Mouse (Mus musculus) kidney, embryonic 14.5 days (tissue): ENCODE results near the gene Ppp1r1b. TPM values are rescaled to one million over a fixed set of nuclear protein-coding genes. Genes with fewer than 3 reads are reported as not detected.

Source experiments
- ATAC-seq: fragments of 200-750 bp; cut with Nextera tagmentation; 2 replicates; pipeline ENCODE4 v1.8.0; 2017; ENCODE audit warnings: moderate number of reproducible peaks, mild to moderate bottlenecking, moderate TSS enrichment, moderate library complexity; ENCODE audit not compliant: low FRiP score, low TSS enrichment
- H3K27ac ChIP-seq: fragments of 300-500 bp; sonication (generic); 2 replicates; pipeline ENCODE4 v1.5.1; 2014; ENCODE audit warnings: low read depth, mild to moderate bottlenecking, low read length, moderate library complexity, mixed read lengths
- H3K27me3 ChIP-seq: fragments of 300-500 bp; sonication (generic); 2 replicates; pipeline ENCODE4 v1.6.1; 2014; ENCODE audit warnings: mild to moderate bottlenecking, low read length; ENCODE audit not compliant: control insufficient read depth, insufficient read depth
- H3K36me3 ChIP-seq: fragments of 300-500 bp; sonication (generic); 2 replicates; pipeline ENCODE4 v1.6.1; 2014; ENCODE audit warnings: low read length, mixed read lengths; ENCODE audit not compliant: control insufficient read depth, insufficient read depth
- H3K4me1 ChIP-seq: fragments of 300-500 bp; sonication (generic); 2 replicates; pipeline ENCODE4 v1.6.1; 2014; ENCODE audit warnings: low read length, mixed read lengths; ENCODE audit not compliant: control insufficient read depth, insufficient read depth
- H3K4me2 ChIP-seq: fragments of 300-500 bp; sonication (generic); replicated peaks from 2 replicates; pipeline ENCODE4 v1.6.1; 2014; ENCODE audit warnings: low read depth, mild to moderate bottlenecking, low read length
- H3K4me3 ChIP-seq: fragments of 300-500 bp; sonication (generic); 2 replicates; pipeline ENCODE4 v1.5.1; 2014; ENCODE audit warnings: mild to moderate bottlenecking, low read length
- H3K9ac ChIP-seq: fragments of 300-500 bp; sonication (generic); 2 replicates; pipeline ENCODE4 v1.6.1; 2014; ENCODE audit warnings: low read depth, mild to moderate bottlenecking, low read length, moderate library complexity
- H3K9me3 ChIP-seq: fragments of 300-500 bp; sonication (generic); 2 replicates; pipeline ENCODE4 v1.6.1; 2016; ENCODE audit warnings: low read length; ENCODE audit not compliant: control insufficient read depth
- WGBS: fragments of 180-500 bp; shearing (Covaris S2); extraction: QIAGEN DNeasy Blood & Tissue Kit; methylation state at CpG from one replicate; pipeline ENCODE4 v1.1.7; 2014; 5-methylcytosine and 5-hydroxymethylcytosine counted together
- polyA plus RNA-seq: library from polyadenylated mRNA; unstranded; fragments of >200 nt; fragmentation: Nextera tagmentation; extraction: Ambion mirVana; gene quantifications from 2 replicates; pipeline ENCODE4 v1.2.1, GENCODE M21; 2014

The Ppp1r1b gene
- polyA plus RNA-seq, 1 experiment from 2014 or later, result 1.7 TPM

DNA sequence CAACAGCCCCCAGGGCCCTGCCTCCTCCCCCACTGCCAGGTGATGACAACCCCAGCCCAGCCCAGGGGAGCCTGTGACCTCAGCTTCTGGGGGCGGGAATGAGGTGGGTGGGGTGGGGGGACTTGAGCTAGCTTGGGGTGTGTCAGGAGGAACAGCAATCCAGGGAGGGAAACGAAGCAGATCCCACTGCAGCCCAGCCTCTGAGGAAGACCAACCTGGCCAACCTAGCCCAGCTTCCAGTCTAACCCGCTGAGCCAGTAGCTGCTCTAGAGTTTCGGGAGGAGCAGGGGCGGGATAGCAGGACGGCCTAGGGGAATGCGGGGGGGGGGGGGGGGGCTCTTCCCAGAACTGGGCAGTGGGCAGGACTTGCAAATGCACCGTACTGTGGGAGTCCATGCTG lies 43.8 kb downstream of the Ppp1r1b start:
- H3K36me3 ChIP-seq, result 0 out of 2 replicates have a peak, but pooled peaks cover 2% of the 10 kb centered on the region
- H3K9me3 ChIP-seq, result no peaks in the 10 kb centered on the region
- H3K27ac ChIP-seq, result peak overlapping the region; percentile 48; the same call in 1 of the 2 replicates
- H3K9ac ChIP-seq, result no peak overlapping the region
- no peak overlapping the region for H3K4me3 ChIP-seq
- peaks cover 39% of the 10 kb centered on the region for H3K4me1 ChIP-seq
- ATAC-seq, result 0 out of 2 replicates have a peak, but pooled peaks have one; percentile 4
- no peak overlapping the region; the same call in 1 of the 2 replicates for H3K4me2 ChIP-seq
- H3K27me3 ChIP-seq, result peaks cover 12% of the 10 kb centered on the region; the same call in 1 of the 2 replicates
- 13% methylated on average over 8 of the region's 8 CpGs for WGBS

- Histone ChIP-seq H3K4me2 (no peak overlapping the region), H3K4me1 (peaks cover 38% of the 10 kb centered on the region), H3K36me3 (0 out of 2 replicates have a peak, but pooled peaks cover 2% of the 10 kb centered on the region), H3K4me3 (no peak overlapping the region), H3K9ac (0 out of 2 replicates have a peak overlapping the region, but pooled peaks have one; percentile 18), H3K9me3 (no peaks in the 10 kb centered on the region), H3K27me3 (peaks cover 6% of the 10 kb centered on the region; the same call in 1 of the 2 replicates), H3K27ac (peak overlapping the region; percentile 48)
- 57% methylated on average over 4 of the region's 4 CpGs for WGBS
- ATAC-seq, result no peak
Observed at GRCm38 (mm10) chr11:98392645-98393044, 44.4 kb downstream of the Ppp1r1b start.

- 76% methylated on average over 6 of the region's 6 CpGs for WGBS
- H3K27ac ChIP-seq, result peak overlapping the region; percentile 37; the same call in 1 of the 2 replicates
- no peaks in the 10 kb centered on the region for H3K27me3 ChIP-seq
- no peak overlapping the region for H3K4me3 ChIP-seq
- 0 out of 2 replicates have a peak overlapping the region, but pooled peaks have one; percentile 2 for H3K9ac ChIP-seq
- H3K9me3 ChIP-seq, result no peaks in the 10 kb centered on the region
- no peak for ATAC-seq
- no peak overlapping the region for H3K4me2 ChIP-seq
- peaks cover 36% of the 10 kb centered on the region for H3K4me1 ChIP-seq
- H3K36me3 ChIP-seq, result 0 out of 2 replicates have a peak, but pooled peaks cover 2% of the 10 kb centered on the region
Observed at GRCm38 (mm10) chr11:98393317-98393716, 45.1 kb downstream of the Ppp1r1b start.

DNA sequence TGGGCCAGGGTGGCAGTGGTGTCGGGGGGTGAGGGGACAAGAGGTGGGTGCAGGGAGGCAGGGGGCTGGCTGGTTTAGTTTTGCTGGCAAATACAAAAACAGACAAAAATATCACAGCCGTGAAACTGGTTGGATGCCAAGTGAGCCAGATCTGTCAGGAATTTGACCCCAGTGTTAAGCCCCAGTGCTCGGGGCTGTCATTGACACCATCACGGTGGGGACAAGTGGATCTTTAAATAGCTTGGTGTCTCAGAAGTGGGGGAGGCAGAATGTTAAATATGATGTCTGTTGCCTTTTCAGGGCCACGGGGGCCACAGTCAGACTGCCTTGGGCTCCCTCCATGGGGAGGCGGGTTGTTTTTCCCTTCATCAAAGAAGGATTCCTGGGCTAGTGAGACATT lies 46.1 kb downstream of the Ppp1r1b start:
- Histone ChIP-seq H3K9me3 (no peaks in the 10 kb centered on the region), H3K4me1 (peaks cover 36% of the 10 kb centered on the region), H3K27me3 (no peaks in the 10 kb centered on the region), H3K36me3 (0 out of 2 replicates have a peak, but pooled peaks cover 2% of the 10 kb centered on the region), H3K27ac (no peak overlapping the region), H3K4me2 (no peak overlapping the region), H3K4me3 (no peak overlapping the region), H3K9ac (no peak overlapping the region)
- 31% methylated on average over 6 of the region's 6 CpGs for WGBS
- no peak for ATAC-seq

DNA sequence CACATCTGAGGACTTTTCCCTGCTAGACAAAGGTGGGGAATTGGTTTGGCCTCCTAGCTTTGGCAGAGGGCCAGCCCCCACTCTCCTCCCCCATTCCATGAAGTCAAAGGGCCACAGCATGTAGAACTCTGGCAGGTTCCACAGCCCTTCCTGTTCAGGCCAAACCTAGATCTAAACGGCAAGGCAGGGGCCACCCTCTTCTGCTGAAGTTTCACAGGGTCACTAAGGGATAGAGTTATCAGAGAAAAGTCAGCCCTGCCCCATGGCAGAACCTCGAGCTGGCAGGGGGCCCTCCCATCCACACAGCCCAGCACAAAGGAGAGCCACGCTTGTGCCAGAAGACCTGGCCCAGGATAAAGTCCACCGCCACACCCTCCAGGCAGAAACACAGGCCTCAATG lies 46.8 kb downstream of the Ppp1r1b start:
- H3K27ac ChIP-seq, result peak overlapping the region; percentile 51

DNA sequence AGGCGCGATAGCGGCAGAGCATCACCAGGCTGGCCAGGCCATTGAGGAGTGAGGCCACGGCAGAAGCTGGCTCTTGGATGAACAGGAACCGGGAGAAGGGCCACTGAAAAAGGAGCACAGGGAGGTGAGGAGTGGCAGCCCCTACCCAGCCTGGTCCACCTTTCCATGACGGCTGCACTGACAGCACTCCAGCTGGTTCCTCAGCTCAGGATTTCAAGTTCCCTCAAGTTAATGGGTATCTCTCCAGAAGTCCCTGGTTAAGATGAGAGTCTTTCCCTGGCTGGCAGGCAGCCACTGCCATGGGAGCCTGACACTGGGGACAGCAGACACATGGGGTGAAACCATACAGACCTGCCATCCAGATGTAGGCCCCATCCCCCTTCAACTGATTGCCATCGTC lies 49.7 kb downstream of the Ppp1r1b start:
- WGBS, result 84% methylated on average over 7 of the region's 7 CpGs
- ATAC-seq, result no peak
- H3K27ac ChIP-seq, result no peak overlapping the region
- no peaks in the 10 kb centered on the region for H3K27me3 ChIP-seq
- peaks cover 33% of the 10 kb centered on the region for H3K4me1 ChIP-seq
- H3K4me2 ChIP-seq, result no peak overlapping the region
- H3K9me3 ChIP-seq, result no peaks in the 10 kb centered on the region
- no peak overlapping the region for H3K9ac ChIP-seq
- H3K36me3 ChIP-seq, result 0 out of 2 replicates have a peak, but pooled peaks cover 2% of the 10 kb centered on the region
- H3K4me3 ChIP-seq, result no peak overlapping the region

More for the DNA sequence above, 46.8 kb downstream of the Ppp1r1b start:
- peaks cover 40% of the 10 kb centered on the region for H3K4me1 ChIP-seq
- H3K4me3 ChIP-seq, result no peak overlapping the region
- H3K36me3 ChIP-seq, result 0 out of 2 replicates have a peak, but pooled peaks cover 2% of the 10 kb centered on the region
- no peak overlapping the region for H3K9ac ChIP-seq
- no peaks in the 10 kb centered on the region for H3K27me3 ChIP-seq
- 41% methylated on average over 4 of the region's 4 CpGs for WGBS
- no peak overlapping the region for H3K4me2 ChIP-seq
- no peak for ATAC-seq
- H3K9me3 ChIP-seq, result no peaks in the 10 kb centered on the region

DNA sequence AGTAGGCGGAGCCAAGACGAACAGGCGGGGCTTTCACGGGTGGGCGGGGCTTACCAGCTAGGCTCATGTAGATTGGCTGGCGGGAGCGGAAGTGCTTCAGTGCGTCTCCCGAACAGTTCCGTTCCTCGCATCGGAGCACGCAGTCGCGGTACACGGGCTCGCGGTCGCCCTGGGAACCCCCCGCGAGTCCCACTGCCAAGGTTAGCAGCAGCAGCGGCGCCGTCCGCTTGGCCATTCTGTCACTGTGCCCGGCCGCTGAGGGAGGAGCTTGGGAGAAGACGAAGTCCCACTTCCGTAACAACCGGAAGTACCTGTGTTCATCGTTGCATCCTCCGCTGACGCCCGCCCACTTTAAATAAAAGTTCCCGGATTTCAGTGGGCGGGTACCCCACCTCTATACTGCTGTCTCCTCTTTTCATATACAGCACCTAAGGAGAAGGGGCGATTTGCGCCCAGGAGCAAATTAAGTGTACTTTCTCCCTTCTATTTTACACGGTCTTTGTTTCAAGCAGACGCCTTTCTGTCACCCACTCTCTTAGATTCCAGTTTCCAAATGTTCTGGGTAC lies 52.0 kb downstream of the Ppp1r1b start, which contains the start of gene Pgap3:
Gene Pgap3 (minus strand): TSS at position 330 of the 566 bp plus-strand sequence.
- peak; percentile 88 for ATAC-seq
- Histone ChIP-seq H3K27me3 (no peaks in the 10 kb centered on the region), H3K4me3 (peak within 1 kb of the TSS; percentile 44), H3K4me2 (peak within 1 kb of the TSS; percentile 81), H3K36me3 (0 out of 2 replicates have a peak, but pooled peaks cover 2% of the 10 kb centered on the region), H3K4me1 (peaks cover 12% of the 10 kb centered on the region), H3K9me3 (no peaks in the 10 kb centered on the region), H3K9ac (peak within 1 kb of the TSS; percentile 55; the same call in 1 of the 2 replicates), H3K27ac (peak within 1 kb of the TSS; percentile 90)
- WGBS, result under 1% methylated on average over 40 of the region's 40 CpGs

- Histone ChIP-seq H3K4me3 (peak overlapping the region; percentile 44), H3K9me3 (no peaks in the 10 kb centered on the region), H3K27me3 (no peaks in the 10 kb centered on the region), H3K4me1 (peaks cover 11% of the 10 kb centered on the region), H3K27ac (peak overlapping the region; percentile 90), H3K36me3 (0 out of 2 replicates have a peak, but pooled peaks cover 2% of the 10 kb centered on the region), H3K4me2 (peak overlapping the region; percentile 81), H3K9ac (peak overlapping the region; percentile 55; the same call in 1 of the 2 replicates)
- 42% methylated on average over 3 of the region's 3 CpGs for WGBS
- peak; percentile 55; the same call in 1 of the 2 replicates for ATAC-seq
Observed at GRCm38 (mm10) chr11:98400816-98401215, 52.6 kb downstream of the Ppp1r1b start.

DNA sequence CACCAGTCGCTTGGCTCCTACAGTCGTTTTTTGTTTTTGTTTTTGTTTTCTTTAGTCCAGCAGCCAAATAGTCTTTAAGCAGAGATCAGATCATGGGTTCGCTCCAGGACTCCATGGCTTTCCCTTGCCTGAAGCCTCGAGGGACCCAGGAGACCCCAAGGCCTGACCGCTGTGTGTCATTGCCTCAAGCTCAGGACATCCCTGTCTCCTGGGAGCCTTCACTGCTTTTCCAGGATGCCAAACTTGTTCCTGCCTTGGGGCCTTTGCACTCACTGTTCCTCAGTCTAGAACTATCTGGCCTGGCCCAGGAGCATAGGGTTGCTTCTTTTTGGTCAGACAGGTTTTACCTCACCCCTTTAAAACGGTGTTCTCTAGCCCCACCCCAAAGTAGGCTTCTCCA lies 58.4 kb downstream of the Ppp1r1b start:
- no peak overlapping the region for H3K27ac ChIP-seq
- no peaks in the 10 kb centered on the region for H3K9me3 ChIP-seq
- peaks cover 20% of the 10 kb centered on the region for H3K4me1 ChIP-seq
- H3K27me3 ChIP-seq, result no peaks in the 10 kb centered on the region
- no peak overlapping the region for H3K4me2 ChIP-seq
- ATAC-seq, result no peak
- H3K36me3 ChIP-seq, result no peaks in the 10 kb centered on the region
- WGBS, result 67% methylated on average over 6 of the region's 6 CpGs
- no peak overlapping the region for H3K4me3 ChIP-seq
- H3K9ac ChIP-seq, result no peak overlapping the region
